Mouse (Mus musculus) thymus, adult 2 months (tissue): ENCODE measurements around the gene Scd3.

Experiments used
- CTCF ChIP-seq: fragments of 200-500 bp; IDR thresholded peaks from 2 replicates; pipeline ENCODE4 v1.5.1; 2012; ENCODE audit warnings: mild to moderate bottlenecking, control low read depth, low read length, moderate library complexity, borderline replicate concordance; ENCODE audit not compliant: control insufficient read depth, poor library complexity, insufficient read depth; ENCODE audit errors: extremely low read depth
- POLR2A ChIP-seq: fragments of 200-500 bp; IDR thresholded peaks from 2 replicates; pipeline ENCODE4 v1.6.1; 2012; ENCODE audit warnings: mild to moderate bottlenecking, low read length, control low read depth, moderate library complexity; ENCODE audit not compliant: control insufficient read depth, poor library complexity, insufficient read depth; ENCODE audit errors: extremely low read depth

GRCm38 (mm10) chr19:44248081-44248853 lies 45.2 kb downstream of the Scd3 start:
- TF ChIP-seq CTCF (peak; percentile 52), POLR2A (peak; percentile 92)
